ENCODE assay signal across 8 mouse cellular contexts in genomic region chr9:20971751-20972140, GRCm38 (mm10). TPM values are rescaled to one million over a fixed set of nuclear protein-coding genes. Genes with fewer than 3 reads are reported as not detected.
DNase-seq lines count a peak whose midpoint lies in the region; ATAC-seq and TF ChIP-seq lines count a peak whose summit lies in the region.

No protein-coding gene starts in this region.

- no peak overlapping the region for H3K4me3 ChIP-seq in forebrain, postnatal 0 days (ENCODE audit: low read depth, low read length)
- no peak overlapping the region for H3K4me3 ChIP-seq in forebrain, embryonic 15.5 days
- H3K4me3 ChIP-seq in embryonic facial prominence, embryonic 11.5 days (ENCODE audit: low read depth, low read length): 0 out of 2 replicates have a peak overlapping the region, but pooled peaks have one; percentile 0

- TF ChIP-seq CTCF in forebrain, postnatal 0 days (IDR thresholded peaks at IDR 0.05; ENCODE audit: low read depth): no peak

- peaks cover 5% of the 10 kb centered on the region; the same call in 1 of the 2 replicates for H3K36me3 ChIP-seq in forebrain, postnatal 0 days (ENCODE audit: insufficient read depth)
- H3K36me3 ChIP-seq in forebrain, embryonic 15.5 days: no peaks in the 10 kb centered on the region; the same call in 1 of the 2 replicates
- peaks cover 14% of the 10 kb centered on the region for H3K36me3 ChIP-seq in embryonic facial prominence, embryonic 11.5 days (replicated peaks; ENCODE audit: control insufficient read depth, insufficient read depth, low read depth, low read length)

- no peak for ATAC-seq in forebrain, postnatal 0 days
- no peak for ATAC-seq in forebrain, embryonic 15.5 days (replicated peaks)
- peak; percentile 24 for ATAC-seq in embryonic facial prominence, embryonic 11.5 days (replicated peaks; ENCODE audit: insufficient number of reproducible peaks, low FRiP score, low TSS enrichment, low read depth)

- no peak overlapping the region for H3K9ac ChIP-seq in forebrain, postnatal 0 days
- no peak overlapping the region for H3K9ac ChIP-seq in forebrain, embryonic 15.5 days (replicated peaks)
- H3K9ac ChIP-seq in embryonic facial prominence, embryonic 11.5 days (replicated peaks; ENCODE audit: low read length): no peak overlapping the region

- intact Hi-C loops in heart, postnatal 14 days (cut with DNase I): loop anchor here (2.0 kb wide), 1 partner anchor 19 kb away; no protein-coding TSS in a partner anchor

- 0 out of 2 replicates have a peak, but pooled peaks cover 8% of the 10 kb centered on the region for H3K4me1 ChIP-seq in forebrain, postnatal 0 days (ENCODE audit: insufficient read depth)
- peaks cover 23% of the 10 kb centered on the region for H3K4me1 ChIP-seq in forebrain, embryonic 15.5 days
- peaks cover 5% of the 10 kb centered on the region for H3K4me1 ChIP-seq in embryonic facial prominence, embryonic 11.5 days (ENCODE audit: control insufficient read depth, insufficient read depth, low read length)

- H3K4me2 ChIP-seq in forebrain, postnatal 0 days (ENCODE audit: low read depth): 0 out of 2 replicates have a peak overlapping the region, but pooled peaks have one; percentile 2
- no peak overlapping the region for H3K4me2 ChIP-seq in forebrain, embryonic 15.5 days (replicated peaks)
- peak overlapping the region; percentile 42 for H3K4me2 ChIP-seq in embryonic facial prominence, embryonic 11.5 days (ENCODE audit: low read depth, low read length)

- no peak for DNase-seq in forebrain, postnatal 0 days
- peak; percentile 71 for DNase-seq in embryonic facial prominence, embryonic 11.5 days (ENCODE audit: low spot score)
- peak; percentile 56 to 69 for DNase-seq in heart, postnatal 14 days
- DNase-seq in lung, postnatal 25 days (ENCODE audit: low spot score): peak; percentile 52
- DNase-seq in retina, embryonic 14.5 days (ENCODE audit: low spot score): no peak
- no peak for DNase-seq in spleen, adult 12 weeks (ENCODE audit: low spot score)
- DNase-seq in frontal cortex, postnatal 36 days (ENCODE audit: low spot score in 2 of 2): no peak

- whole genome bisulfite sequencing in forebrain, postnatal 0 days: 82% methylated on average over 7 of the region's 7 CpGs
- 86% methylated on average over 7 of the region's 7 CpGs for WGBS in forebrain, embryonic 15.5 days
- WGBS in embryonic facial prominence, embryonic 11.5 days: 32% methylated on average over 7 of the region's 7 CpGs

- H3K27me3 ChIP-seq in forebrain, postnatal 0 days (ENCODE audit: insufficient read depth, low read length): no peaks in the 10 kb centered on the region
- H3K27me3 ChIP-seq in forebrain, embryonic 15.5 days: no peaks in the 10 kb centered on the region
- no peaks in the 10 kb centered on the region for H3K27me3 ChIP-seq in embryonic facial prominence, embryonic 11.5 days (ENCODE audit: control insufficient read depth, insufficient read depth, low read length)

- peak overlapping the region; percentile 9; the same call in 1 of the 2 replicates for H3K27ac ChIP-seq in forebrain, postnatal 0 days (ENCODE audit: low read depth, low read length)
- H3K27ac ChIP-seq in forebrain, embryonic 15.5 days (replicated peaks): no peak overlapping the region
- peak overlapping the region; percentile 66 for H3K27ac ChIP-seq in embryonic facial prominence, embryonic 11.5 days (replicated peaks; ENCODE audit: low read depth, low read length)

- H3K9me3 ChIP-seq in forebrain, postnatal 0 days (ENCODE audit: low read length): no peaks in the 10 kb centered on the region
- no peaks in the 10 kb centered on the region for H3K9me3 ChIP-seq in forebrain, embryonic 15.5 days
- no peaks in the 10 kb centered on the region for H3K9me3 ChIP-seq in embryonic facial prominence, embryonic 11.5 days (replicated peaks; ENCODE audit: control insufficient read depth, low read length)

RNA-seq across cellular contexts. Expression of gene S1pr2, which starts 4.8 kb away (rescaled TPM):
- 3.7 and 4.0 TPM in 2 replicates for total RNA-seq in forebrain, postnatal 0 days (2014; rRNA removed)
- polyA plus RNA-seq in forebrain, postnatal 0 days (2015; fragmentation: Nextera tagmentation; extraction: Ambion mirVana): 5.1 and 5.7 TPM in 2 replicates
- 6.9 and 7.5 TPM in 2 replicates for polyA plus RNA-seq in forebrain, embryonic 15.5 days (2015; fragmentation: Nextera tagmentation; extraction: Ambion mirVana)
- polyA plus RNA-seq in embryonic facial prominence, embryonic 11.5 days (2014; fragmentation: Nextera tagmentation; extraction: Ambion mirVana): 37.5 and 43.6 TPM in 2 replicates
- 1 to 10 TPM; 5.4 to 6.9 TPM for total RNA-seq in heart, postnatal 14 days (2021)

RNA-seq across cellular contexts. Expression of gene Dnmt1, which starts 12.1 kb away (rescaled TPM):
- total RNA-seq in forebrain, postnatal 0 days (2014; rRNA removed): 83.1 and 101 TPM in 2 replicates
- polyA plus RNA-seq in forebrain, postnatal 0 days (2015; fragmentation: Nextera tagmentation; extraction: Ambion mirVana): 36.2 and 39.9 TPM in 2 replicates
- 80.0 and 84.6 TPM in 2 replicates for polyA plus RNA-seq in forebrain, embryonic 15.5 days (2015; fragmentation: Nextera tagmentation; extraction: Ambion mirVana)
- polyA plus RNA-seq in embryonic facial prominence, embryonic 11.5 days (2014; fragmentation: Nextera tagmentation; extraction: Ambion mirVana): 82.0 and 88.1 TPM in 2 replicates
- 10 to 100 TPM; 13.6 to 18.7 TPM for total RNA-seq in heart, postnatal 14 days (2021)

RNA-seq across cellular contexts. Expression of gene Mrpl4, which starts 30.8 kb away (rescaled TPM):
- 59.9 and 77.8 TPM in 2 replicates for total RNA-seq in forebrain, postnatal 0 days (2014; rRNA removed)
- polyA plus RNA-seq in forebrain, postnatal 0 days (2015; fragmentation: Nextera tagmentation; extraction: Ambion mirVana): 101 and 111 TPM in 2 replicates
- polyA plus RNA-seq in forebrain, embryonic 15.5 days (2015; fragmentation: Nextera tagmentation; extraction: Ambion mirVana): 112 and 115 TPM in 2 replicates
- polyA plus RNA-seq in embryonic facial prominence, embryonic 11.5 days (2014; fragmentation: Nextera tagmentation; extraction: Ambion mirVana): 139 and 147 TPM in 2 replicates
- total RNA-seq in heart, postnatal 14 days (2021): 100 to 1,000 TPM; 116 to 123 TPM

RNA-seq across cellular contexts. Expression of gene Icam1, which starts 44.0 kb away (rescaled TPM):
- 3.2 and 3.7 TPM in 2 replicates for total RNA-seq in forebrain, postnatal 0 days (2014; rRNA removed)
- polyA plus RNA-seq in forebrain, postnatal 0 days (2015; fragmentation: Nextera tagmentation; extraction: Ambion mirVana): 3.1 and 3.6 TPM in 2 replicates
- 2.8 and 3.0 TPM in 2 replicates for polyA plus RNA-seq in forebrain, embryonic 15.5 days (2015; fragmentation: Nextera tagmentation; extraction: Ambion mirVana)
- polyA plus RNA-seq in embryonic facial prominence, embryonic 11.5 days (2014; fragmentation: Nextera tagmentation; extraction: Ambion mirVana): 4.5 and 5.8 TPM in 2 replicates
- 10 to 100 TPM in 1 of 2 experiments, 1 to 10 TPM in 1; 8.5 to 10.1 TPM for total RNA-seq in heart, postnatal 14 days (2021)

RNA-seq across cellular contexts. Expression of gene Icam4, which starts 57.4 kb away (rescaled TPM):
- not detected in 2 replicates for total RNA-seq in forebrain, postnatal 0 days (2014; rRNA removed)
- not detected in 2 replicates for polyA plus RNA-seq in forebrain, postnatal 0 days (2015; fragmentation: Nextera tagmentation; extraction: Ambion mirVana)
- 0.25 TPM in 1 of 2 replicates, not detected in the other for polyA plus RNA-seq in forebrain, embryonic 15.5 days (2015; fragmentation: Nextera tagmentation; extraction: Ambion mirVana)
- 5.6 and 6.1 TPM in 2 replicates for polyA plus RNA-seq in embryonic facial prominence, embryonic 11.5 days (2014; fragmentation: Nextera tagmentation; extraction: Ambion mirVana)
- under 1 TPM; 0.37 to 0.38 TPM for total RNA-seq in heart, postnatal 14 days (2021)

Comparison
In these comparisons a context has a peak if more than half of its experiments do, and no peak if none do; other contexts are left out.
1. DNase-seq: peak in embryonic facial prominence, embryonic 11.5 days (single experiment), heart, postnatal 14 days (2 of 2) and lung, postnatal 25 days (single experiment); none in forebrain, postnatal 0 days (single experiment), retina, embryonic 14.5 days (single experiment), spleen, adult 12 weeks (single experiment) and frontal cortex, postnatal 36 days (0 of 2).